Mouse (Mus musculus): Measurements from ENCODE around the gene Pianp.
"Not testable (repeated sequence)": the region's sequence is repeated elsewhere in the genome, so short reads cannot be mapped to it uniquely, and the experiment has no call there.

Gene Pianp

DNA sequence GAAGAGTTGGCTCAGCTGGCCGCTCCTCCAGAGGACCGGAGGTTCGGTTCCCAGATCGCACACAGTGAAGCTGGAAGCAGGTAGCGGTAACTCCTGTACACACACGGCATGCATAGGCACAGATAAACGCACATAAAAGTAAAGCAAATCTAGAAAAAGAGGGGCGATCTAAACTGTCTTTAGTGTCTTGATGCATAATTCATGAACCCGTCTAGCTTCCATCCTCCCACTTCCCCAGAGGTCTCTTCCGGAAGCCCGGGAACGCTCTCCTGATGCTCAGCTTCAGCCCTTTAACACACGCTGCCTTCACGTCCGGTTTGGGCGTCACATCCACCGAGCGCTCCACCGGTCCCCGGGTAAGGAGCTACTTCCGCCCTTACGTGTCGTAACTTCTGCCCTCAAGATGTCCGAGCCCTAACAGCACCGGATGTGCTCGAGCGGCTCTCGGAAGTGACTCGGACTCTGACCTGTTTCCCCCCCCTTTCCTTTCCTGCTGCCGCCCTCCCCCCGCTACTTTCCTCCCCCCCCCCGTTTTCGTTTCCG is 12.2 kb downstream of the Pianp start:
- peak; percentile 99 for DNase-seq (ENCODE audit: low spot score)

DNA sequence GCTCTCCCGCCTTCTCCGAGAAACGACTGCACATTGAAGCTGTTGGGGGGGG is 12.5 kb downstream of the Pianp start, which contains the start of gene Zfp384:
Gene Zfp384 (plus strand): TSS at position 17 of the 52 bp plus-strand sequence.
- DNase-seq (ENCODE audit: low spot score): no peak

GRCm38 (mm10) chr6:125009181-125010073 is 12.9 kb downstream of the Pianp start:
- DNase-seq (ENCODE audit: low spot score): no peak

- DNase-seq (ENCODE audit: low spot score): no peak
These were observed 21.2 kb downstream of the Pianp start for GRCm38 (mm10) chr6:125017682-125018081.

DNA sequence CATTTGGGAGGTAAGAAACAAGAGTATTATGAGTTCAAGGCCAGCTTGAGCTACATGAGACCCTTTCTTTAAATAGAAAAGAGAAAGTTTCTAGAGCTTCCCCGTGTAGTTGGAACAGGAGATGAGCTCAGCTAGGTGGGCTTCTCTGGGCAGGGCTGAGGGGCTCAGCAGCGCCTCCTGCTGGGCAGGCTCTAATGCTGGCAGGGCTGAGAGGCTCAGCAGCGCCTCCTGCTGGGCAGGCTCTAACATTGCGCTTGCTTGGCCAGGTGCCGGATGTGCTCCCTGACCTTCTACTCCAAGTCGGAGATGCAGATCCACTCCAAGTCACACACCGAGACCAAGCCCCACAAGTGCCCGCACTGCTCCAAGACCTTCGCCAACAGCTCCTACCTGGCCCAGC is 34.0 kb downstream of the Pianp start:
- not testable (repeated sequence) for DNase-seq (ENCODE audit: low spot score)

GRCm38 (mm10) chr6:125031604-125032003 is 35.1 kb downstream of the Pianp start:
- no peak for DNase-seq (ENCODE audit: low spot score)

GRCm38 (mm10) chr6:125038666-125039065 is 42.2 kb downstream of the Pianp start:
- DNase-seq (ENCODE audit: low spot score): no peak

GRCm38 (mm10) chr6:125039131-125039530 is 42.6 kb downstream of the Pianp start:
- DNase-seq (ENCODE audit: low spot score): no peak

DNA sequence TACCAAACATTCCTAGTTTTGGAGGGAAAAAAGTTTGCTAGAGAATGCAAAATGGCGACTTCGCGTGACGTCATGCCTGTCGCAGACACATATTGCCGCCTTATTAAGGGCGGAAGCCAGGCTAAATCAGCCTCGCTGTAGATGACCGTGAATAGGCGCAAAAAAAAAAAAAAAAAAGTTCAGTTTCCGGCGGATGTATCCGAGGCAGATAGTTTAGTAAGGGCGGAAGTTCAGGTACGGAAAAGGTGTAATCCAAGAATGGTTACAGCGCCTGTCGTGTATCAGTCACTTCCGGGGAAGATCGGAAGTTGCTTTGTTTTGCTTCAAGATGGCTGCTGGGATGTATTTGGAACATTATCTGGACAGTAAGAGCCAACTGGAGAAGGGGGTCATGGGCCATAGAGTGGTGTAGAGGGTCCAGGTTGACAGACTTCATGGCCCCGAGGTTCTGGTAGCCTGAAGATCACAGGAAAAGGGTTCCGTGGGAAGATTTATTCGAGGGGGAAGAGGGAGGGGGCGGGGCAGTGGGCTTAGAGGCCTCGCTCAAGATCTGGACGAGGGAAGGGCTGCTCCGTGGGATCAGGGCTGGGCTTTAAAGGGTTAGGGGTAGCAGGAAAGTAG is 43.1 kb downstream of the Pianp start, which contains the start of gene Ing4:
Gene Ing4 (plus strand): TSS at position 228 of the 621 bp plus-strand sequence.
- peak; percentile 82 for DNase-seq (ENCODE audit: low spot score)

GRCm38 (mm10) chr6:125040221-125040620 is 43.7 kb downstream of the Pianp start:
- no peak for DNase-seq (ENCODE audit: low spot score)

GRCm38 (mm10) chr6:125041047-125041446 is 44.6 kb downstream of the Pianp start:
- no peak for DNase-seq (ENCODE audit: low spot score)

DNA sequence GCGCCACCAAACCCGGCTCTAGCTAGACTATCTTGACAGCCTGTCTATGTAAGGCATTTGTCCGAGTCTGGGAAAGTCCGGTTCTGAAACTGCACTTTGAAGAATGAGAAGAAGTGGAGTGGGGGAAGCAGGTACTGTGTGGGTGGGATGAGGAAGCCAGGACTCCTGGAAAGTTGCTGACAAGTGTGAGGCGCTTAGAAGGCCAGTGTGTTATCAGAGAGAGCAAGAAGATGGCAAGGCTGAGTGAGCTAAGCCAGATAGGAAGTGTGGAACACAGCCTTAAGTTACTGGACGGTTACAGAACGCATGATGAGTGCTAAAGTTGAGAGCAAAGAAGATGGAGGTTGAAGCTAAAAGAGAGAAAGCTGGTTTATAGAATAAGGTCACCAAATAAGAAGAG is 45.6 kb downstream of the Pianp start:
- DNase-seq (ENCODE audit: low spot score): no peak

DNA sequence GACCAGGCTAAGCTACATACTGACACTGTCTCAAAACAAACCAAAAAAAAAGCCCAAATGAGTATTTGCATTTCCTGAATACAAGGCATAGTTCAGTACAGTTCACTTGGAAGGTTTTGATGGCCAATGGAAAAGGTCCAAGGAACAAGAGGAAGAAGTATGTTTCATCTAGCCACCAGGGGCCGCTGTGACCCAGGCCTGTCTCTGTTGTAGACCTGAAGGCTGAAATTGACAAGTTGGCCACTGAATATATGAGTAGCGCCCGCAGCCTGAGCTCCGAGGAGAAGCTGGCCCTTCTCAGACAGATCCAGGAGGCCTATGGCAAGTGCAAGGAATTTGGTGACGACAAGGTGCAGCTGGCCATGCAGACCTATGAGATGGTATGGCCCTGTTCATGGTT is 50.2 kb downstream of the Pianp start:
- peak; percentile 60 for DNase-seq (ENCODE audit: low spot score)

DNA sequence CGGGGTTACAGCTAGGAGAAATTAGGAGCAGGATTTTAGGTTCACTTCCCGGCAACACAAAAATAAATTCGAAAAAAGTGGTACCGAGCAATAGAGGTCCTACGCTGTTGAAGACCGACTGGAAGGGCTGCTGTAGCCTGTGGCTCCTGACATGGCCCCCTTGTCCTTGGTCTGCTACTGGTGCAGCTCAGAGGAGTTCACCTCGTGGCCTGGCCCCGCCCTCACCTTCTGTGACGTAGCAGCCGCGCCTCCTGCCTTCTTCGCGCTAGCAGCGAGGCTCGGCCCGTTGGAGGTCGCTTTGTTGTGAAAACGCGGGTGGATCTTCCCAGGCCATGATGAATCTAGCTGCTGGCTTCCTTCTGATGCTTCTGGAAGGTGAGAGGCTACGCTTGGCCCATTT is 53.2 kb downstream of the Pianp start, which contains the start of gene Acrbp:
Gene Acrbp (plus strand): TSS at position 12 of the 400 bp plus-strand sequence.
- no peak for DNase-seq (ENCODE audit: low spot score)

- DNase-seq (ENCODE audit: low spot score): no peak
These were observed 54.7 kb downstream of the Pianp start for GRCm38 (mm10) chr6:125051237-125051636.
